Mouse (Mus musculus) embryonic facial prominence, embryonic 11.5 days (tissue): ENCODE results near the gene Sh2b3. TPM values are rescaled to one million over a fixed set of nuclear protein-coding genes. Genes with fewer than 3 reads are reported as not detected.

Source experiments
- ATAC-seq: fragments of 200-750 bp; cut with Nextera tagmentation; replicated peaks from 2 replicates; pipeline ENCODE4 v1.8.0; 2017; ENCODE audit warnings: low read depth; ENCODE audit not compliant: insufficient number of reproducible peaks, low FRiP score, low TSS enrichment
- DNase-seq: peaks from one replicate; pipeline ENCODE4 v3.0.0-alpha.2; 2015; ENCODE audit warnings: low spot score
- H3K27ac ChIP-seq: fragments of 300-500 bp; sonication (generic); replicated peaks from 2 replicates; pipeline ENCODE4 v1.5.1; 2014; ENCODE audit warnings: mild to moderate bottlenecking, low read depth, low read length, control low read depth
- H3K27me3 ChIP-seq: fragments of 300-500 bp; sonication (generic); 2 replicates; pipeline ENCODE4 v1.6.1; 2014; ENCODE audit warnings: mild to moderate bottlenecking, low read length, moderate library complexity, mixed read lengths; ENCODE audit not compliant: control insufficient read depth, insufficient read depth
- H3K36me3 ChIP-seq: fragments of 300-500 bp; sonication (generic); replicated peaks from 2 replicates; pipeline ENCODE4 v1.6.1; 2014; ENCODE audit warnings: low read depth, mild to moderate bottlenecking, low read length, moderate library complexity, mixed read lengths; ENCODE audit not compliant: control insufficient read depth, insufficient read depth
- H3K4me1 ChIP-seq: fragments of 300-500 bp; sonication (generic); 2 replicates; pipeline ENCODE4 v1.6.1; 2014; ENCODE audit warnings: low read length, mixed read lengths; ENCODE audit not compliant: control insufficient read depth, insufficient read depth
- H3K4me2 ChIP-seq: fragments of 300-500 bp; sonication (generic); 2 replicates; pipeline ENCODE4 v1.6.1; 2014; ENCODE audit warnings: low read depth, mild to moderate bottlenecking, control low read depth, low read length, moderate library complexity
- H3K4me3 ChIP-seq: fragments of 300-500 bp; sonication (generic); 2 replicates; pipeline ENCODE4 v1.5.1; 2014; ENCODE audit warnings: low read depth, low read length, control low read depth
- H3K9ac ChIP-seq: fragments of 300-500 bp; sonication (generic); replicated peaks from 2 replicates; pipeline ENCODE4 v1.6.1; 2014; ENCODE audit warnings: mild to moderate bottlenecking, control low read depth, low read length
- H3K9me3 ChIP-seq: fragments of 300-500 bp; sonication (generic); replicated peaks from 2 replicates; pipeline ENCODE4 v1.6.1; 2016; ENCODE audit warnings: mild to moderate bottlenecking, low read length, inconsistent platforms, mixed read lengths; ENCODE audit not compliant: control insufficient read depth
- WGBS: fragments of 180-500 bp; shearing (Covaris S2); extraction: QIAGEN DNeasy Blood & Tissue Kit; methylation state at CpG from one replicate; pipeline ENCODE4 v1.1.7; 2014; 5-methylcytosine and 5-hydroxymethylcytosine counted together
- polyA plus RNA-seq: library from polyadenylated mRNA; unstranded; fragments of >200 nt; fragmentation: Nextera tagmentation; extraction: Ambion mirVana; gene quantifications from 2 replicates; pipeline ENCODE4 v1.2.1, GENCODE M21; 2014

Sh2b3 gene
- polyA plus RNA-seq, 1 experiment from 2014 or later: 7.8 TPM

DNA sequence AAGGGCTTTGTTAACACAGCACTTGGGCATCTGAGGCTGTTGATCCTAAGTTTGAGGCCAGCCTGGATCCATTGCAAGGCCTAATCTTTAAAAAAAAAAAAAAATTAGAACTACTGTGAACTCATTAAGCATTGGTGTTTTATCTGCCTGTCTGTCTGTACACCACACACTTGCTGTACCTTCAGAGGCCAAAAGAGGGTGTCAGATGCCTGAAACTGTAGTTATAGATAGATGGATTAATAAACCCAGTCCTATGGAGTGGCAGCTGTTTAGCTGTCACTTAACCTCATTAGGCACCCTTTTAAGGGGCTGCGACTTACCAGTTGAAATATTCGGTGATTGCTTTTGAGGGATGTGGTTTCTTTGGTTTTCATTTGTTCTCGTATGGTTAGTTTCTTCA lies 41.6 kb downstream of the Sh2b3 start:
- Histone ChIP-seq H3K9me3 (no peaks in the 10 kb centered on the region), H3K27ac (no peak overlapping the region), H3K4me3 (no peak overlapping the region), H3K27me3 (no peaks in the 10 kb centered on the region), H3K9ac (no peak overlapping the region), H3K4me2 (no peak overlapping the region), H3K4me1 (no peaks in the 10 kb centered on the region), H3K36me3 (peaks cover 8% of the 10 kb centered on the region)
- DNase-seq: no peak
- no peak for ATAC-seq
- 79% methylated on average over 3 of the region's 3 CpGs for WGBS

DNA sequence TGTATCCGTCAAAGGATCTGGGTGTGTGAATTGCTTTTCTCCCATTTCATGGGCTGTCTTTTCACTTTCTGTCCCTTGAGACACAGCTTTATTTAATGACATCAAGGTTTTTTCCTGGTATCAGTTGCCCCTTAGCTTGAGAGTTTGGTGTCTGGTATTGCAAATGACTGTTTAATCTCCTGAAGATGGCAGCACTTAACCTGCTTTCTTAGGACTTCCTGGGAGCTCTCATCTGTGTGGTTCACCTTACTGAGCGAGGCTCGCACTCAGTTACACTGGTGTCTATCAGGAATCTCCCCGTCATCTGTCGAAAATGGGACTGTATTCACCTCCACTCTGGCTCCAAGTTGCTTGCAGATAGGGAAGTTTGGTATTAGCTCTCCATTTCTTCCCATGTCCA lies 46.4 kb downstream of the Sh2b3 start:
- Histone ChIP-seq H3K4me1 (no peaks in the 10 kb centered on the region), H3K4me3 (no peak overlapping the region), H3K9ac (no peak overlapping the region), H3K4me2 (no peak overlapping the region), H3K27ac (no peak overlapping the region), H3K36me3 (0 out of 2 replicates have a peak, but pooled peaks cover 2% of the 10 kb centered on the region), H3K9me3 (no peaks in the 10 kb centered on the region), H3K27me3 (no peaks in the 10 kb centered on the region)
- DNase-seq: no peak
- ATAC-seq: no peak
- WGBS: 95% methylated on average over 5 of the region's 5 CpGs

DNA sequence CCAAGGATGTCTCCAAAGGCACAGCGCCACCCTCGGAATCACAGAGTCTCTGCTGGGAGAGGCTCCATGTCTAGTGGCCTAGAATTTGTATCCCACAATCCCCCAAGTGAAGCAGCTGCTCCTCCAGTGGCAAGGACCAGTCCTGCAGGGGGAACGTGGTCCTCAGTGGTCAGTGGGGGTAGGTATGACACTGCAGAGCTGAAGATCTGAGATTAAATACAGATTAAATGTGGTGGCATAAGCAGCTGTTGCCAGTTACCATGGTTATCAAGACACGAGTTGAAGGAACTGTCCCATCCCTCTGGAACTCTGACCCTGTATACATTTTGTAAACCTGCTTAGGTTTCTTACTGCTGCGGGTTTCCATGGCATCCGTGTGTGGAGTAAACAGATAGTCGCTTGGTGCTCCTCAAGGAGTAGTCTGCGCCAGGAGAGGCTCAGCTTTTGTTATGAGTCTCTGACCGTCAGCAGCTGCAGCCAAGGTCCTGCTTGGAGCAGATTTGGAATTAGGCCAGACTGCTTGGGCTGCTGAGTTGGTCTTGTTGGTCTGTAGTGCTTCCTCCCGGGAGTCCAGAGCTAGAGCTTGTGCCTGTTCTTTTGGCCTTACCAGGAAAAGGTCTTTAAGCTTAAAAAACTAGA lies 53.5 kb downstream of the Sh2b3 start:
- Histone ChIP-seq H3K4me2 (no peak overlapping the region), H3K27ac (no peak overlapping the region), H3K36me3 (peaks cover 5% of the 10 kb centered on the region), H3K4me3 (no peak overlapping the region), H3K9me3 (no peaks in the 10 kb centered on the region), H3K4me1 (no peaks in the 10 kb centered on the region), H3K27me3 (no peaks in the 10 kb centered on the region), H3K9ac (no peak overlapping the region)
- ATAC-seq: no peak
- WGBS: 82% methylated on average over 10 of the region's 10 CpGs
- no peak for DNase-seq

DNA sequence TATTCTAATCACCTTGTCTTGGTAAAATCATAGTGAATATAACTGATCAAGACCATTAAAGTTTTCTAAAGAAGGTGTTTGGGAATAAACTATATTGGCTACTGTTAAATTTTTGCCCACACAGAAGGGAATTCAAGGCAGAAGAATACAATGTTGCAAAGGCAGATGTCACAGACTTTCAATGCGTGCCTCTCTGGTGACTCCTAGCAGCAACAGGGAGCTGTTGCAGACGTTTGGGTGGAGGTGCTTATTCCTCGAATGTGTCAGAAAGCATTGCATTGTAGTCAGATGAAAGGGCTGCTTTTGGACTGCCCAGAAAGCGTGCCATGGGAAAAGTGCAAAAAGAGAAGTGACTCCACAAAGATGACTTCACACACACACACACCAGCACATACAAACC lies 55.0 kb downstream of the Sh2b3 start:
- peaks cover 7% of the 10 kb centered on the region for H3K36me3 ChIP-seq
- H3K4me1 ChIP-seq: no peaks in the 10 kb centered on the region
- H3K27me3 ChIP-seq: no peaks in the 10 kb centered on the region
- H3K9me3 ChIP-seq: no peaks in the 10 kb centered on the region
- DNase-seq (no peak), ATAC-seq (no peak)
- WGBS: 72% methylated on average over 4 of the region's 4 CpGs
- H3K9ac ChIP-seq: no peak overlapping the region
- H3K4me2 ChIP-seq: no peak overlapping the region
- no peak overlapping the region for H3K4me3 ChIP-seq
- H3K27ac ChIP-seq: no peak overlapping the region

DNA sequence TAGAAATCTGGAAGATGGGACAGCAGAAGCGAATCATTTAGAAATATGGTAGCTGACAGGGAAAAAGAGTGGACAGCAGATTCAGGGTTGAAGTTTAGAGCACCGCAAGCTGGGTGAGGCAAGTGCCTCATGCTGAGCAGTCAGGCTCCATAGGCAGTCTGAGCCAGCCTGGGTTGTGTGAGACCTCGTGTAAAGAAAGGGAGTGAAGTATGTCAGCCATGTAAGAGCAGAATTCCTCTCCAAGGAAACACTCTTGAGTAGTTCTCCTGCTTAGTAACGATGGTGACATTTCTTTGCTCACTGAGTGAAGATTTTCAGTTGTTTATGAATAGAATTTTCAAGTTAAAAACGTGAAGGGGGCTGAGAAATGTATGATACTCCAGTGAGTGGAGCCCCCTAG lies 57.3 kb downstream of the Sh2b3 start:
- no peak for DNase-seq
- H3K4me1 ChIP-seq: no peaks in the 10 kb centered on the region
- H3K9ac ChIP-seq: no peak overlapping the region
- WGBS: 83% methylated on average over 5 of the region's 5 CpGs
- no peak overlapping the region for H3K4me2 ChIP-seq
- H3K27me3 ChIP-seq: no peaks in the 10 kb centered on the region
- H3K9me3 ChIP-seq: no peaks in the 10 kb centered on the region
- peaks cover 4% of the 10 kb centered on the region for H3K36me3 ChIP-seq
- no peak overlapping the region for H3K27ac ChIP-seq
- no peak overlapping the region for H3K4me3 ChIP-seq
- ATAC-seq: no peak

DNA sequence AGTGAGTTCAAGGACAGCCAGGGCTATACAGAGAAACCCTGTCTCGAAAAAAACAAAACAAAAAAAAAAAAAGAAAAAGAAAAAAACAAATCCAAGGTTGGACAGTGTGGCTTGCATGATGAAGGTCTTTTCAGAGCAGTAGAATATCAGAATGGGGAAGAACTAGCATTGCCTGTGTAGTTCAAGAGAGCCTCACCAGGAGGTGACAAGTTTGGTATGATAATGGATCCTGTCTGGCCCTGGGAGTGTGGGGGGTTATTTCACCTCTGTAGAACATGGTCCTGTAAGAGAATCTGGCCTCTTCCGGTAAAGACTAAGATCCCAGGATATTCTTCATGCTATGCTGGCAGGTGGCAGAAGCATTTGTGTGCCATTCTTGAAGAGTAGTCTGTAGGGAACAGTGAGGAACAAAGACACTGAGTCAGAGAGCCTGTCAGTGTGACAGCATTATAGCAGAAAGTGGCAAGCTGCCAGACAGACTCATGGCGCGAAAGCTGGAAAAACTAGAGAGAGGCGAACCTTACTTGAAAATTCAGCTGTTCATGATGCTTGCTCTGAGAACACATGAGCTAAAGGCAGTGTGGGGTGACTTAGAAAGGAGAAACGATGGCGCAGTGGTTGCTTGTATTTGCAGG lies 58.8 kb downstream of the Sh2b3 start:
- no peak overlapping the region for H3K27ac ChIP-seq
- 92% methylated on average over 7 of the region's 7 CpGs for WGBS
- ATAC-seq: no peak

DNA sequence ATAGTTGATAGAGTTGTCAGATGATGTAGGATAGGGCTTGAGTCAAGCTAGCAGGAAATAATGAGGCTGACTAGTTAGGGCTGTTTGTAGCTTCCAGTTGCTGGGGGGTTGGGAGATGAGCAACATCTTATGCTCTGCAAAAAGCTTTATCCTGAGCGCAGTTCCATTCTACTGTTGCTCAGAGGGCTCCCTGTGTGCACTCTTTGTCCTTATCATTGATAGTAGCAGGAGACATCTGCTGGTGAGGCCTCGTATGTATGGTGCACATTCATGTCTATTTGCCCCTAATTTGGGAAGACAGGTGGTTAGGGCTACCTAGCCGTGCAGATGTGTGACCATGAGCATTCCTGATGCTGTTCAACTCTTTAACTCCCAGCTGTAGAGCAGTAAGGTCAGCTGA lies 65.8 kb downstream of the Sh2b3 start:
- WGBS: 88% methylated on average over 3 of the region's 3 CpGs
- ATAC-seq: no peak
- peaks cover 4% of the 10 kb centered on the region for H3K36me3 ChIP-seq

More for the DNA sequence above, 58.8 kb downstream of the Sh2b3 start:
- Histone ChIP-seq H3K4me1 (no peaks in the 10 kb centered on the region), H3K9ac (no peak overlapping the region), H3K9me3 (no peaks in the 10 kb centered on the region), H3K4me3 (no peak overlapping the region), H3K27me3 (no peaks in the 10 kb centered on the region), H3K4me2 (no peak overlapping the region), H3K36me3 (0 out of 2 replicates have a peak, but pooled peaks cover 2% of the 10 kb centered on the region)
- no peak for DNase-seq

DNA sequence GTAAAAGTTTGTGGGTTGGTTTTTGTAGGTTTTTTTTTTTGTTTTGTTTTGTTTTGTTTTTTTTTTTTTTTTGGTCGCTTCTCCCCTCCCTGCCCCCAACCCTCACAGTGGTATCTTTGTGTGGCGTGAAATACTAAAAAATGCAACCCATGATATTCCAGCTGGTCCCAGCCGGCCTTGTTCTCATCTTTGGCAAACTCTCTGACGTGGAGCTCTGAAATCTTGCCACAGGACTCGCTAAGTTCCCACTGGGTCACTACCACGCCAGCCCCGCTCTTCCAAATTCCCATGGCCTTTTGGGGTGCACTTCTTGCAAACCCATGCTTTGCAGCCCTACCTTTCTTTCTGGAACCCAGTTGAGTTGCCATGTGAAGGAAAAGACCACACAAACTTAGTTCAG lies 67.6 kb downstream of the Sh2b3 start:
- WGBS: 81% methylated on average over 7 of the region's 7 CpGs
- no peaks in the 10 kb centered on the region for H3K4me1 ChIP-seq
- no peaks in the 10 kb centered on the region for H3K27me3 ChIP-seq
- no peak overlapping the region for H3K4me3 ChIP-seq
- no peak overlapping the region for H3K27ac ChIP-seq
- H3K9ac ChIP-seq: no peak overlapping the region
- DNase-seq (no peak), ATAC-seq (no peak)
- no peak overlapping the region for H3K4me2 ChIP-seq
- no peaks in the 10 kb centered on the region for H3K9me3 ChIP-seq
- peaks cover 4% of the 10 kb centered on the region for H3K36me3 ChIP-seq

More for the DNA sequence above, 65.8 kb downstream of the Sh2b3 start:
- no peak overlapping the region for H3K27ac ChIP-seq
- DNase-seq: no peak
- H3K4me3 ChIP-seq: no peak overlapping the region
- no peaks in the 10 kb centered on the region for H3K9me3 ChIP-seq
- no peaks in the 10 kb centered on the region for H3K27me3 ChIP-seq
- H3K4me2 ChIP-seq: no peak overlapping the region
- no peaks in the 10 kb centered on the region for H3K4me1 ChIP-seq
- no peak overlapping the region for H3K9ac ChIP-seq
